Mouse (Mus musculus): Measurements from ENCODE around the gene Sltm.

DNA sequence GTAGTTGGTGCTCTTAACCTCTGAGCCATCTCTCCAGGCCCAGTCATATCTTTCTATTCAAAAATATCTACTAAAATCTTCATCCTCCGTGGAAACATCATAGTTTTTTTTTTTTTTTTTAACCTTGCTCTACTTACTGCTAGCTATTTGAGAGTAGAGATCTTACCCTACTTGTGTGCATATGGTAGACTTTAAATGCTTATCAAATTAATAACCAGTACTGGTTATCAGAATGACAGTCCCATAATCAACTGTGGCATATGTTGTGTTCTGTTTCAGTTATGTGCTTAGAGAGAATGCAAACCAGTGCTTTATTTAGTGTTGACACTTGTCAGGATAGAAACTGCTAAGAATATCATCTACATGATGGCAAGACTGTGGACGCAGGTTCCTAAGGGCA, 35.6 kb downstream of the Sltm start:
- TF ChIP-seq CTCF (IDR thresholded peaks at IDR 0.05; ENCODE audit: control insufficient read depth, insufficient read depth, insufficient replicate concordance, low read depth, low read length) (no peak), POLR2A (IDR thresholded peaks at IDR 0.05; ENCODE audit: control insufficient read depth, low read depth, low read length) (no peak)
